Mouse (Mus musculus) 3134 (cell line): ENCODE data around the gene Pltp.
A peak's percentile ranks its signal among the peaks of the same experiment; 100 is the strongest.
"Not testable (repeated sequence)": the region's sequence is repeated elsewhere in the genome, so short reads cannot be mapped to it uniquely, and the experiment has no call there.

ENCODE experiments used
- DNase-seq: peaks from one replicate; pipeline ENCODE4 v3.0.0-alpha.2; 2011; ENCODE audit warnings: low spot score; ENCODE audit not compliant: insufficient read length; ENCODE audit errors: extremely low read depth

The Pltp gene

GRCm38 (mm10) chr2:164856309-164857100 lies 1.0 kb downstream of the Pltp start:
- DNase-seq: no peak

GRCm38 (mm10) chr2:164855572-164855971 lies 1.9 kb downstream of the Pltp start:
- DNase-seq: not testable (repeated sequence)

- DNase-seq: no peak
Measured at GRCm38 (mm10) chr2:164850061-164850460, 7.5 kb downstream of the Pltp start.

- DNase-seq: no peak
Measured at GRCm38 (mm10) chr2:164845782-164846181, 11.7 kb downstream of the Pltp start.

- no peak for DNase-seq
Measured at GRCm38 (mm10) chr2:164835164-164835563, 22.3 kb downstream of the Pltp start.

GRCm38 (mm10) chr2:164834531-164834930 lies 23.0 kb downstream of the Pltp start:
- no peak for DNase-seq

GRCm38 (mm10) chr2:164833314-164833959 lies 24.1 kb downstream of the Pltp start, which contains the start of gene Neurl2:
TSS of gene Neurl2 (minus strand) at chr2:164833456.
- peak; percentile 79 for DNase-seq

- DNase-seq: peak; percentile 42
Measured at GRCm38 (mm10) chr2:164832748-164833301, 24.7 kb downstream of the Pltp start, which contains the start of gene Ctsa. TSS of gene Ctsa (plus strand) at chr2:164832873.

GRCm38 (mm10) chr2:164832032-164832747 lies 25.3 kb downstream of the Pltp start:
- no peak for DNase-seq

- DNase-seq: no peak
Measured at GRCm38 (mm10) chr2:164831029-164831428, 26.5 kb downstream of the Pltp start.

GRCm38 (mm10) chr2:164829090-164829489 lies 28.4 kb downstream of the Pltp start:
- no peak for DNase-seq

GRCm38 (mm10) chr2:164828437-164828836 lies 29.1 kb downstream of the Pltp start, which contains the start of gene Spata25:
TSS of gene Spata25 (minus strand) at chr2:164828537.
- no peak for DNase-seq

- DNase-seq: no peak
Measured at GRCm38 (mm10) chr2:164827146-164827850, 30.2 kb downstream of the Pltp start.

GRCm38 (mm10) chr2:164825521-164825920 lies 32.0 kb downstream of the Pltp start:
- no peak for DNase-seq

GRCm38 (mm10) chr2:164823969-164824368 lies 33.5 kb downstream of the Pltp start:
- DNase-seq: no peak

- DNase-seq: no peak
Measured at GRCm38 (mm10) chr2:164823181-164823585, 34.3 kb downstream of the Pltp start.

GRCm38 (mm10) chr2:164822636-164823165 lies 34.8 kb downstream of the Pltp start, which contains the start of gene Zswim1:
TSS of gene Zswim1 (plus strand) at chr2:164822686.
- peak; percentile 96 for DNase-seq

- DNase-seq: no peak
Measured at GRCm38 (mm10) chr2:164821060-164821459, 36.5 kb downstream of the Pltp start.

GRCm38 (mm10) chr2:164817703-164818102 lies 39.8 kb downstream of the Pltp start:
- DNase-seq: no peak

GRCm38 (mm10) chr2:164817206-164817605 lies 40.3 kb downstream of the Pltp start:
- no peak for DNase-seq
